Mouse (Mus musculus): ENCODE data around the gene Gm44502.

GRCm38 (mm10) chr15:89477806-89478205 lies 48.3 kb upstream of the Gm44502 start:
- TF ChIP-seq POLR2A (IDR thresholded peaks at IDR 0.05; ENCODE audit: insufficient read depth, low read depth, low read length), result no peak
- TF ChIP-seq EP300 (IDR thresholded peaks at IDR 0.05; ENCODE audit: insufficient read depth, low read depth, low read length), result no peak
